Comparison of ENCODE assay signal across 7 mouse cellular contexts in the genomic region with DNA sequence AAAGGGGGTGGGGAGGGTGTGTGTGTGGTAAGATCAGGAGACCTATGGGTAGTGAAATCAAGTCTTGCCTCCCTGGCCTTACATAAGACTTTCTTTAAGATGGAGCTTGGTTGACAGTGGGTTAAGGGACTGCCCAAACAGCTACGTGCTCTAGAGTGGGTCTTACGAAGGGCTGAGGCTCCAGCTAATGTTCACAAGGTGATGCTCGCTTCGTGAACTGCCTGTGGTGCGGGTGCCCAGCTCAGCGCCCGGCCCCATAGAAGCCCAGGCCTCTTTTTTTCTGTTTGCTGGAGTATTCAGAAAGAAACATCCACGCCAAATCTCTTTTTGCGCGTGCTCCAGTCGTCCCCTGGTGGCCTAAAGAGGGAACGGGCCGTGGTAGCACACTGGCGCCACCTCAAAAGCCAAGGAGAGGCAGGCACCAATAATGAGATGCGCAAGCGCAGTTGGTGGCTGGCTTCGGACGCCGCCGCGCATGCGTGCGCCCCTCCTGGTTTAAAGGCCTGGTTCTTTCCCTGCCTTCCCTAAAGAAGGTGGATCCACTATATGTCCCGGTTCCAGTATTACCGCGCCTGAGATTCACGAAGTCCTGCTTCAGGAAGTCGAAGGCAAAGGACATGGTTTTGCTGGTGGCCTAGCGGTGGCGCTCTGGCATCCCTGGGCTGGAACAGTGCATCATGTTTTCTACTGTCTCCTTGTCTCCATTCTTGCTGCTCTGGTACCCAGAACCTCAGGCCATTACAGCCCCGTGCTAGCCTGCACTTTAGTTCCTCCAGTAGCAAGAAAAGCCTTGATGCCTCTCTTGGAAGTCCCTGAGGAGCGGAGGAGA. TPM values are rescaled to one million over a fixed set of nuclear protein-coding genes. Genes with fewer than 3 reads are reported as not detected.
DNase-seq lines count a peak whose midpoint lies in the region; ATAC-seq and TF ChIP-seq lines count a peak whose summit lies in the region.

No protein-coding gene starts in this region.

- H3K4me3 ChIP-seq in erythroblast, embryonic 14.5 days (replicated peaks) = peak overlapping the region; percentile 42
- H3K4me3 ChIP-seq in heart, embryonic 11.5 days (ENCODE audit: low read depth, low read length) = 0 out of 2 replicates have a peak overlapping the region, but pooled peaks have one; percentile 18
- H3K4me3 ChIP-seq in kidney, embryonic 15.5 days (replicated peaks) = peak overlapping the region; percentile 25
- H3K4me3 ChIP-seq in limb, embryonic 15.5 days = peak overlapping the region; percentile 25
- H3K4me3 ChIP-seq in midbrain, postnatal 0 days (ENCODE audit: low read depth, low read length) = peak overlapping the region; percentile 12

- WGBS in heart, embryonic 11.5 days (ENCODE audit: insufficient replicate concordance) = 14% methylated on average over 32 of the region's 32 CpGs
- WGBS in kidney, embryonic 15.5 days = 12% methylated on average over 32 of the region's 32 CpGs
- WGBS in limb, embryonic 15.5 days = 10% methylated on average over 32 of the region's 32 CpGs
- 9% methylated on average over 32 of the region's 32 CpGs for WGBS in midbrain, postnatal 0 days

- DNase-seq in brain, embryonic 18.5 days (ENCODE audit: low read depth, low spot score) = peak; percentile 86
- DNase-seq in midbrain, postnatal 0 days (ENCODE audit: low spot score) = peak; percentile 97
- DNase-seq in spleen, postnatal 14 days (ENCODE audit: low spot score in 2 of 2) = peak; percentile 58 to 63

- ATAC-seq in heart, embryonic 11.5 days (replicated peaks; ENCODE audit: insufficient number of reproducible peaks, low FRiP score, low TSS enrichment) = peak; percentile 70
- peak; percentile 88 for ATAC-seq in kidney, embryonic 15.5 days (replicated peaks; ENCODE audit: low FRiP score)
- peak; percentile 79 for ATAC-seq in limb, embryonic 15.5 days (ENCODE audit: insufficient number of reproducible peaks, low FRiP score, low TSS enrichment, low read depth)
- peak; percentile 93 for ATAC-seq in midbrain, postnatal 0 days (ENCODE audit: low FRiP score)

- H3K36me3 ChIP-seq in erythroblast, embryonic 14.5 days (ENCODE audit: control insufficient read depth) = peaks cover 46% of the 10 kb centered on the region
- peaks cover 23% of the 10 kb centered on the region for H3K36me3 ChIP-seq in heart, embryonic 11.5 days (ENCODE audit: control insufficient read depth, insufficient read depth, low read length)
- H3K36me3 ChIP-seq in kidney, embryonic 15.5 days = peaks cover 45% of the 10 kb centered on the region
- H3K36me3 ChIP-seq in limb, embryonic 15.5 days = peaks cover 40% of the 10 kb centered on the region
- H3K36me3 ChIP-seq in midbrain, postnatal 0 days (ENCODE audit: insufficient read depth, low read length) = peaks cover 33% of the 10 kb centered on the region

- no peaks in the 10 kb centered on the region for H3K9me3 ChIP-seq in erythroblast, embryonic 14.5 days (ENCODE audit: control insufficient read depth, low read length)
- H3K9me3 ChIP-seq in heart, embryonic 11.5 days (replicated peaks; ENCODE audit: control insufficient read depth, low read length) = no peaks in the 10 kb centered on the region
- H3K9me3 ChIP-seq in kidney, embryonic 15.5 days (replicated peaks) = no peaks in the 10 kb centered on the region
- no peaks in the 10 kb centered on the region for H3K9me3 ChIP-seq in limb, embryonic 15.5 days
- H3K9me3 ChIP-seq in midbrain, postnatal 0 days (ENCODE audit: low read length) = no peaks in the 10 kb centered on the region

- peaks cover 49% of the 10 kb centered on the region for H3K4me1 ChIP-seq in erythroblast, embryonic 14.5 days (ENCODE audit: control insufficient read depth)
- H3K4me1 ChIP-seq in heart, embryonic 11.5 days (ENCODE audit: control insufficient read depth, insufficient read depth, low read length) = 0 out of 2 replicates have a peak, but pooled peaks cover 8% of the 10 kb centered on the region
- H3K4me1 ChIP-seq in kidney, embryonic 15.5 days = peaks cover 12% of the 10 kb centered on the region
- peaks cover 10% of the 10 kb centered on the region for H3K4me1 ChIP-seq in limb, embryonic 15.5 days
- H3K4me1 ChIP-seq in midbrain, postnatal 0 days (ENCODE audit: insufficient read depth, low read length) = peaks cover 5% of the 10 kb centered on the region; the same call in 1 of the 2 replicates

- peak overlapping the region; percentile 70 for H3K9ac ChIP-seq in heart, embryonic 11.5 days (ENCODE audit: low read depth, low read length)
- peak overlapping the region; percentile 31; the same call in 1 of the 2 replicates for H3K9ac ChIP-seq in kidney, embryonic 15.5 days
- peak overlapping the region; percentile 39; the same call in 1 of the 2 replicates for H3K9ac ChIP-seq in limb, embryonic 15.5 days
- peak overlapping the region; percentile 57 for H3K9ac ChIP-seq in midbrain, postnatal 0 days (replicated peaks; ENCODE audit: low read length, poor library complexity, severe bottlenecking)

- TF ChIP-seq CTCF in midbrain, postnatal 0 days (IDR thresholded peaks at IDR 0.05) = peak; percentile 98

- peak overlapping the region; percentile 37 for H3K27ac ChIP-seq in heart, embryonic 11.5 days (ENCODE audit: low read depth, low read length)
- H3K27ac ChIP-seq in kidney, embryonic 15.5 days = peak overlapping the region; percentile 61
- H3K27ac ChIP-seq in limb, embryonic 15.5 days = peak overlapping the region; percentile 78
- H3K27ac ChIP-seq in midbrain, postnatal 0 days (ENCODE audit: low read depth, low read length) = peak overlapping the region; percentile 74

- H3K27me3 ChIP-seq in erythroblast, embryonic 14.5 days (ENCODE audit: control insufficient read depth) = no peaks in the 10 kb centered on the region
- no peaks in the 10 kb centered on the region for H3K27me3 ChIP-seq in heart, embryonic 11.5 days (ENCODE audit: control insufficient read depth, insufficient read depth, low read length)
- no peaks in the 10 kb centered on the region for H3K27me3 ChIP-seq in kidney, embryonic 15.5 days
- no peaks in the 10 kb centered on the region for H3K27me3 ChIP-seq in limb, embryonic 15.5 days
- no peaks in the 10 kb centered on the region for H3K27me3 ChIP-seq in midbrain, postnatal 0 days (ENCODE audit: insufficient read depth, low read length)

- H3K4me2 ChIP-seq in heart, embryonic 11.5 days = peak overlapping the region; percentile 59
- H3K4me2 ChIP-seq in kidney, embryonic 15.5 days = peak overlapping the region; percentile 54
- peak overlapping the region; percentile 46 for H3K4me2 ChIP-seq in limb, embryonic 15.5 days
- H3K4me2 ChIP-seq in midbrain, postnatal 0 days (ENCODE audit: low read depth, low read length, poor library complexity, severe bottlenecking) = peak overlapping the region; percentile 40

RNA-seq across cellular contexts. Expression of gene Rpn1, which starts 21.7 kb away (rescaled TPM):
- 1.2 and 1.4 TPM in 2 replicates for polyA plus RNA-seq in erythroblast, embryonic 14.5 days (2012)
- 234 and 256 TPM in 2 replicates for polyA plus RNA-seq in heart, embryonic 11.5 days (2014; fragmentation: Nextera tagmentation; extraction: Ambion mirVana)
- 403 and 425 TPM in 2 replicates for polyA plus RNA-seq in kidney, embryonic 15.5 days (2015; fragmentation: Nextera tagmentation; extraction: Ambion mirVana)
- 424 and 437 TPM in 2 replicates for polyA plus RNA-seq in limb, embryonic 15.5 days (2015; fragmentation: Nextera tagmentation; extraction: Ambion mirVana)
- total RNA-seq in midbrain, postnatal 0 days (2014; rRNA removed) = 196 and 198 TPM in 2 replicates
- 252 and 261 TPM in 2 replicates for polyA plus RNA-seq in midbrain, postnatal 0 days (2015; fragmentation: Nextera tagmentation; extraction: Ambion mirVana)

Comparison
In these comparisons a context has a peak if more than half of its experiments do, and no peak if none do; other contexts are left out.
1. Peak in every context shown above with its lines: DNase-seq, ATAC-seq, H3K4me3 ChIP-seq and H3K27ac ChIP-seq.
2. RNA of gene Rpn1, which starts 21.7 kb away (polyA plus RNA-seq): 424 to 437 TPM in limb, embryonic 15.5 days, 403 to 425 TPM in kidney, embryonic 15.5 days, 252 to 261 TPM in midbrain, postnatal 0 days and 234 to 256 TPM in heart, embryonic 11.5 days; 1.2 to 1.4 TPM in erythroblast, embryonic 14.5 days; every median in the first group is over 10 times any median in the second.